Mouse (Mus musculus) E14TG2a.4 (cell line): ENCODE data around the gene Pck2.
A peak's percentile ranks its signal among the peaks of the same experiment; 100 is the strongest.

Experiments used
- H3K27me3 ChIP-seq: 2 replicates; pipeline ENCODE4 v1.6.1; 2014; ENCODE audit warnings: low read length, control low read depth; ENCODE audit not compliant: insufficient read depth
- H3K36me3 ChIP-seq: 2 replicates; pipeline ENCODE4 v1.6.1; 2014; ENCODE audit warnings: low read length, control low read depth; ENCODE audit not compliant: insufficient read depth
- H3K4me1 ChIP-seq: replicated peaks from 2 replicates; pipeline ENCODE4 v1.6.1; 2014; ENCODE audit warnings: low read depth, low read length, control low read depth
- H3K4me3 ChIP-seq: replicated peaks from 2 replicates; pipeline ENCODE4 v1.5.1; 2014; ENCODE audit warnings: mild to moderate bottlenecking, low read length
- H3K9me3 ChIP-seq: 2 replicates; pipeline ENCODE4 v1.6.1; 2014; ENCODE audit warnings: low read length, control low read depth
- CTCF ChIP-seq: conservative IDR thresholded peaks from 2 replicates; pipeline ENCODE4 v1.5.1; 2014; ENCODE audit warnings: low read length
- NANOG ChIP-seq: IDR thresholded peaks from 2 replicates; pipeline ENCODE4 v1.6.1; 2014; ENCODE audit warnings: borderline replicate concordance, low read length, mixed read lengths
- POU5F1 ChIP-seq: IDR thresholded peaks from 2 replicates; pipeline ENCODE4 v1.6.1; 2014; ENCODE audit warnings: low read length, borderline replicate concordance

The Pck2 gene

GRCm38 (mm10) chr14:55575711-55576110 is 35.6 kb downstream of the Pck2 start:
- TF ChIP-seq CTCF (no peak), NANOG (no peak), POU5F1 (no peak)
- Histone ChIP-seq H3K4me3 (peak overlapping the region; percentile 61), H3K4me1 (peaks cover 48% of the 10 kb centered on the region), H3K36me3 (peaks cover 12% of the 10 kb centered on the region), H3K27me3 (no peaks in the 10 kb centered on the region), H3K9me3 (no peaks in the 10 kb centered on the region)

GRCm38 (mm10) chr14:55576376-55576775 is 36.3 kb downstream of the Pck2 start:
- H3K4me1 ChIP-seq = peaks cover 55% of the 10 kb centered on the region
- H3K4me3 ChIP-seq = peak overlapping the region; percentile 61
- TF ChIP-seq POU5F1 (no peak), NANOG (no peak), CTCF (no peak)
- peaks cover 17% of the 10 kb centered on the region for H3K36me3 ChIP-seq
- no peaks in the 10 kb centered on the region for H3K9me3 ChIP-seq
- no peaks in the 10 kb centered on the region for H3K27me3 ChIP-seq

GRCm38 (mm10) chr14:55577871-55578667 is 38.0 kb downstream of the Pck2 start, which contains the start of gene Psme1:
Gene Psme1 (plus strand): TSS chr14:55578123.
- Histone ChIP-seq H3K27me3 (no peaks in the 10 kb centered on the region), H3K4me3 (peak within 1 kb of the TSS; percentile 88), H3K36me3 (peaks cover 24% of the 10 kb centered on the region), H3K9me3 (no peaks in the 10 kb centered on the region), H3K4me1 (peaks cover 63% of the 10 kb centered on the region)
- no peak for TF ChIP-seq CTCF
- TF ChIP-seq POU5F1 = no peak
- TF ChIP-seq NANOG = no peak

GRCm38 (mm10) chr14:55578668-55579269 is 38.7 kb downstream of the Pck2 start:
- Histone ChIP-seq H3K27me3 (no peaks in the 10 kb centered on the region), H3K4me1 (peaks cover 63% of the 10 kb centered on the region), H3K4me3 (peak overlapping the region; percentile 88), H3K9me3 (no peaks in the 10 kb centered on the region), H3K36me3 (peaks cover 24% of the 10 kb centered on the region)
- TF ChIP-seq CTCF (no peak), POU5F1 (no peak), NANOG (no peak)

GRCm38 (mm10) chr14:55579511-55580496 is 39.7 kb downstream of the Pck2 start:
- TF ChIP-seq POU5F1 = no peak
- no peak for TF ChIP-seq CTCF
- TF ChIP-seq NANOG = no peak
- Histone ChIP-seq H3K4me1 (peaks cover 70% of the 10 kb centered on the region), H3K36me3 (peaks cover 24% of the 10 kb centered on the region), H3K27me3 (peaks cover 5% of the 10 kb centered on the region), H3K4me3 (peak overlapping the region; percentile 13; the same call in 1 of the 2 replicates), H3K9me3 (no peaks in the 10 kb centered on the region)

GRCm38 (mm10) chr14:55580731-55581130 is 40.7 kb downstream of the Pck2 start:
- peaks cover 5% of the 10 kb centered on the region for H3K27me3 ChIP-seq
- peaks cover 24% of the 10 kb centered on the region for H3K36me3 ChIP-seq
- H3K9me3 ChIP-seq = no peaks in the 10 kb centered on the region
- TF ChIP-seq POU5F1 (no peak), CTCF (no peak), NANOG (no peak)
- H3K4me1 ChIP-seq = peaks cover 71% of the 10 kb centered on the region
- no peak overlapping the region for H3K4me3 ChIP-seq

GRCm38 (mm10) chr14:55581981-55582681 is 42.1 kb downstream of the Pck2 start:
- H3K36me3 ChIP-seq = peaks cover 27% of the 10 kb centered on the region
- TF ChIP-seq NANOG (no peak), POU5F1 (no peak), CTCF (peak; percentile 75)
- peaks cover 66% of the 10 kb centered on the region for H3K4me1 ChIP-seq
- H3K9me3 ChIP-seq = no peaks in the 10 kb centered on the region
- peaks cover 5% of the 10 kb centered on the region for H3K27me3 ChIP-seq
- no peak overlapping the region for H3K4me3 ChIP-seq
